Mouse (Mus musculus): ENCODE measurements at regions not wholly inside any gene's neighbourhood (a gene's known extent, or its start where the extent isn't known, plus 50 kb on each side); places are given as distances from the start of the nearest gene placed in this dataset.

GRCm38 (mm10) chr12:12196627-12197026, 65.3 kb upstream of the Fam49a start:
- TF ChIP-seq CTCF (IDR thresholded peaks at IDR 0.05; ENCODE audit: extremely low read depth, insufficient read length, insufficient replicate concordance, low read depth, low read length), result no peak
- no peak for TF ChIP-seq POLR2A (IDR thresholded peaks at IDR 0.05; ENCODE audit: low read depth, low read length)
